Mouse (Mus musculus) lung, adult 2 months (tissue): ENCODE results near the gene Srrm4.

ENCODE experiments used
- CTCF ChIP-seq: fragments of 200-500 bp; IDR thresholded peaks from 2 replicates; pipeline ENCODE4 v1.5.1; 2011; ENCODE audit warnings: mild to moderate bottlenecking, low read length, control low read depth; ENCODE audit not compliant: insufficient read depth
- POLR2A ChIP-seq: fragments of 200-500 bp; IDR thresholded peaks from 2 replicates; pipeline ENCODE4 v1.6.1; 2011; ENCODE audit warnings: low read depth, mild to moderate bottlenecking, control low read depth, low read length, borderline replicate concordance; ENCODE audit errors: extremely low read depth

GRCm38 (mm10) chr5:116426701-116427100, 164.9 kb downstream of the Srrm4 start:
- TF ChIP-seq POLR2A = no peak
- TF ChIP-seq CTCF = no peak
